Mouse (Mus musculus) induced T-regulatory cell, adult 2 months (primary cell): Measurements from ENCODE around the gene Nid2.
A peak's percentile ranks its signal among the peaks of the same experiment; 100 is the strongest.

ENCODE experiments used
- DNase-seq: peaks from one replicate; pipeline ENCODE4 v3.0.0-alpha.2; 2012; ENCODE audit warnings: low read depth

Gene Nid2

GRCm38 (mm10) chr14:19858808-19859776, 108.0 kb downstream of the Nid2 start:
- peak; percentile 27 for DNase-seq

DNA sequence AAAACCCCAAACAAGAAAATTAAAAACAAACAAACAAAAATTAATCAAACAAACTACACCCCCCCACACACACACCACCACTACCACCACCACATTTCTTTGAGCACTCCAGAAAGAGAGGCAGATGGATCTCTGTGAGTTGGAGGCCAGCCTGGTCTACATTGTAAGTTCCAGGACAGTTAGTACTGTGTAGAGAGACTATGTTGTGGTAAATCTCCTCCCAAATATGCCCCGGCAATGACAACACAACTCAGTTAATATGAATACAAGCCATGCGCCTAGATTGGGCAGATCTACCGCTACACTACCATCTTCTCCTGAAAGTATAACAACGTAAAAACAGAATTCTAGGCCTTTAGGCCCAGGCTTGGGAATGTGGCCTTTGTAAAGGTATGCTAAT, 109.2 kb downstream of the Nid2 start:
- DNase-seq, result no peak
